Mouse (Mus musculus): ENCODE measurements around the gene Cwf19l1. TPM values are rescaled to one million over a fixed set of nuclear protein-coding genes. Genes with fewer than 3 reads are reported as not detected.

Cwf19l1 gene
- total RNA-seq (2023): 28.9 TPM

DNA sequence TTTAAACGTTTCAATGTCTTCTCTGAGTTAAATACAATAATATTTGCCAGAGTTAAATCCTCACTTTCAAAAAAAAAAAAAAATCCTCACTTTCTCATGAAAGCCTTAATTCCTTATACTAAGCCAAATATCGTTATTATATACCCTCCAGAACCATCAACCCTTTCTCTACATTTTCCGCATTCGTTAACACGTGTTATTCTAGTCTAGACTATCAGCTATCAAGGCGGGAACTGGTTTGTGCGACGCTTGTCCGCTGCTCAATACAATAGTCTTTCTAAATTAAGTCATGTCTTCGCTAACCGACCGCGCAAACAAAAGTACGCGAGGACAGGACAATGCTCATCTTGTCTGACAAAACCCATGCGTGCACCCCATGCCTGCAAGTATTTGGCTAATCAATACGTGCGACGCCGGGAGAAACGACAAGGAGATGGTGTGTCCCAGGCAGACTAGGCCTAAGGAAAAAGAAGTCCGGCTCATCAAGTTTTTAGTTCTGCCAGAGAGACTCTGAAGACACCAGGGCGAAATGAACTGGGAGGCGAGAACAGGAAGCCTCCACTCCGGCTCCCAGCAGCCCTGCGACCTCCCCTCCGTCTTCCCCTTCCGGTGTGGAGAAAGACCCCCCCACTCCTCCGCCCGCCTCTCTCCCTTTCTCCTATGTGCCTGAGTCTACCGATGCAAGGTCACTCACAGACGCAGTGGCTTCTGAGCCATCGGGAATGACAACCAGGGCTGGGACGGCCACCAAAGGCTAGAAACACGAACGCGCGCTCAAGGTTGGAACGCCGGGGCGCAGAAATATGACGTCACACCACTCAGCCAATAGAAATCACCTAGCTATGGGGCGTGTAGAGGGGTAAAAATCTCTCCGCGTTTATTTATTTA, at the start of gene Cwf19l1:
Gene Cwf19l1 (minus strand): TSS at position 805 of the 888 bp plus-strand sequence.

DNA sequence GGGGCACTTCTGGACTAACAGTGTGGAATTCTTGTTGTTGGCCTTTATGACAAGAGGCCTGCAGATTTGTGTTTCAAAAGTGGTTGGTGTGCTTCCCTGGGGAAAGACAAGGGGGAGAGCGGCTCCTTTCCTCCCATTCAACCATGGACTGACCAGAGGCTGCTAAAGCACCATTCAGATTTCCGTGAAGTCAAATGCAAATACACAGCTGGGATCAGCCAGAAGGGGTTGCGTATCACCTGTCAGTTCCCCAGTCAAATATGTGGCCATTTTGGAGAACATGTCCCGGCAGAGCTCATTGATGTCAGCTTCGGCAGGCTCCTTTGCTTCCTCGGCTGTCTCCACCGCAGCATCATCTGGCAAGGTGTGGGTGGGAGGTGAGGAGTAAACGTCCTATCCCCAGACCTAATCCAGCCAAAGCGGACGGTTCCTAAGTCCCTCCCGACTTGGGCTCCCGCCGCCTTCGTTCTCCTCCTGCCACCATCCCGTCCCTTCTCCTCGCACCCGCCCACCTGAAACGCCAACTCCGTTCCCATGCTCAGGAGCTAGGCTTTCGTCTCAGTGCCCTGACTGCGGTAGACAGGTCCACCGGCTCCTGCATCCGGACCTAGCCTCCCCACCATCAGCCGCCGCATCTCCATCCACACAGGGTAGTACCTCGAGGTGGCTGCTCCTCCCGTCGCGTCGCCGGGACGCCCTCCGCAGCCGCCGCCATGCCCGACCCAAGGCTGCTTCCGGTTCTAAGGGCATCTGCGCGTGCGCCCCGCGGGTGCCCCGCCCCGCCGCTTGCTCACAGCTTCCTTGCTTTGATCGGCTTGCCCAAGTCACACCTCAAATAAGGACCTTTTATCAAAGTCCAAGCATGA, 10.3 kb upstream of the Cwf19l1 start, which contains the start of gene Bloc1s2:
Gene Bloc1s2 (minus strand): TSS at position 745 of the 866 bp plus-strand sequence.

DNA sequence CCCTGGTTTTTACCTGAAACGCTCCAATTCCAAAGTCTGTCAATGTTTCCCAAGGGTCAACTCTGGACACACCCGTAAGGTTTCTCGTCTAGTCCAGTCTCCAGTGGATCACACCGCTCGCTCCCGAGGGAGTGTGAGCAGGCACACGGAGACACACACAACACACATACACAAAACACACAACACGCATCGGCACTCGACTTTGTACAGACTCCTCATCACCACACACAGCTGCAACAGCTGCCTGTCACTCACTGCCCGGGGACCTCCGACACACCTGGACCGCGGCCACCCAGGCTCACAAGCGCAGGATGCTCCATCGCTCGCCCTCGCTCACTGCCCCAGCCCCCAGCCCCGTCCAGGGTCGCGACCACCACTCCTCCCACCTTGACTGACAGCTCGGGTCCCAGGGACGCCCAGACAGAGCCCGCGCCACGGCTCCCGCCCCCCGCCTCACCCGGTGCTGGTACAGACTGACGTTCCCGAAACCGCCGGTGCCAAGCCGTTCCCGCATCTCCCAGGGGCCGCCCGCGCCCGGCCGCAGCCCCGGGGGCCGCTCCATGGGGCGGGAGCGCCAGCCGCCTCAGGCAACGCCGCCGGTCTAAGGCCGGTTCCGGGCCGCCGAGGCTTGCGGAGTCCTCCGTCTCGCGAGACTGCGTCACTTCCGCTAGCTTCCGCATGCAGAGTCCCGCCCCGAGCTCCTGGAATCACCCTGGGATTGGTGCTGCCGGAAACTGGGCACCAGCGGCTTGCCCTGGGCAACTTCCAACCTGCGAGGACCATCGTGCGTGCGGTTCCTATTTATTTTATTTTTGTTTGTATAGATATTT, 28.6 kb downstream of the Cwf19l1 start, which contains the start of gene Chuk:
Gene Chuk (minus strand): TSS at position 650 of the 830 bp plus-strand sequence.

DNA sequence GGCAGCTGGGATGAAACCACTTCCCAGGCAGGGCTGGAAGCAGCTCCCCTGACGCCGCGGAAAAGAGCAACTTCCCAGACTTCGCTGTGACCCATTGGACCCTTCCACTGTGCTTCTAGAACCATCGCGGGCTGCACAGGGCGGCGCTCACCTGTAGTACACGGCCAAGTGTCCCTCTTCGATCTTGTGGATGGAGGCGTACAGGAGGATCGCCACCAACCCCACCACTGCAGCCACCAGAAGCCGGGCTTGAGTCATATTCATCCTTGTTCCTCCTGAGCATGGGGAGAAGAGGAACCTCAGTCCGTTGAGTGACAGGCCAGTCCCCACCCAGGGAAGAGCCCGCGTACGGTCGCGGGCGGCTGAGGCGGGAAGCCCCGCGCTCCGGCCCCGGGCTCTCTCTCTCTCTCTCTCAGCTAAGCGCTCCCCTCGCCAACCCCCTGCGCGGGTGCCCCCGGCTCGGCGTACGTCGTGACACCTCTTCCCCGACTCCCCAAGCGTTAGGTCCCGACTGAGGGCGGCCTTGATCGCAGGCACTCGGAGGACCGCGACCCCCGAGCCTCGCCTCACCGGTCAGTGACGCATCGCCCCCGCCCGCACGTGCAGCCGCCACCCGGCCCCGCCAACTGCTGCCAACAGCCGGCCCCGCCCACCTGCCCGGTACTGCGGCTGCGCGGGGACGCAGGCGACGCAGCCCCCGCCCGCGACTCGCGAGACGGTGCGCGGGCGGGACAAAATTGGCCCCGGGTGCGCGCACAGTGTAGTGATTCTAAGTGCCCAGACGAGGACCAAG, 66.4 kb downstream of the Cwf19l1 start, which contains the start of gene Erlin1:
Gene Erlin1 (minus strand): TSS at position 665 of the 793 bp plus-strand sequence.

Other genes starting within 250 kb of the Cwf19l1 start
- 8.1 TPM for gene Dnmbp, start 195.7 kb downstream of the Cwf19l1 start, total RNA-seq (2023)
- not detected for gene Cpn1, start 149.3 kb downstream of the Cwf19l1 start, total RNA-seq (2023)
- not detected for gene Cyp2c23, start 106.7 kb downstream of the Cwf19l1 start, total RNA-seq (2023)
- gene Erlin1, start 66.1 kb downstream of the Cwf19l1 start, total RNA-seq (2023): 6.3 TPM
- 65.2 TPM for gene Chuk, start 28.4 kb downstream of the Cwf19l1 start, total RNA-seq (2023)
- 53.4 TPM for gene Bloc1s2, start 10.6 kb upstream of the Cwf19l1 start, total RNA-seq (2023)
- gene Pkd2l1, start 56.6 kb upstream of the Cwf19l1 start, total RNA-seq (2023): not detected
- gene Scd3, start 67.4 kb upstream of the Cwf19l1 start, total RNA-seq (2023): not detected
- gene Scd2, start 157.8 kb upstream of the Cwf19l1 start, total RNA-seq (2023): 16.4 TPM
- gene Scd4, start 197.2 kb upstream of the Cwf19l1 start, total RNA-seq (2023): 1.2 TPM